In genomic region chr11:79580660-79581059, GRCm38 (mm10) we compare ENCODE assay signal across 14 mouse cellular contexts. TPM values are rescaled to one million over a fixed set of nuclear protein-coding genes. Genes with fewer than 3 reads are reported as not detected.
DNase-seq lines count a peak whose midpoint lies in the region; ATAC-seq and TF ChIP-seq lines count a peak whose summit lies in the region.
"Had no signal": no experiment of that assay in that cellular context is flagged by ENCODE, and none has a peak within 500 bp of the region (broad histone marks: within the 10 kb centered on the region; RNA-seq: fewer than 3 reads in every experiment).

No protein-coding gene starts in this region.

- 43% methylated on average over 4 of the region's 4 CpGs for WGBS in kidney, embryonic 14.5 days
- WGBS in midbrain, postnatal 0 days: 44% methylated on average over 4 of the region's 4 CpGs
- 59% methylated on average over 4 of the region's 4 CpGs for WGBS in midbrain, embryonic 11.5 days

- no peaks in the 10 kb centered on the region for H3K27me3 ChIP-seq in kidney, embryonic 14.5 days (ENCODE audit: control insufficient read depth, insufficient read depth, low read length)
- no peaks in the 10 kb centered on the region for H3K27me3 ChIP-seq in midbrain, postnatal 0 days (ENCODE audit: insufficient read depth, low read length)
- H3K27me3 ChIP-seq in midbrain, embryonic 11.5 days (ENCODE audit: control insufficient read depth, insufficient read depth, low read length): no peaks in the 10 kb centered on the region

- peak; percentile 34; the same call in 1 of the 2 replicates for TF ChIP-seq CTCF in midbrain, postnatal 0 days (IDR thresholded peaks at IDR 0.05)

- H3K9me3 ChIP-seq in kidney, embryonic 14.5 days (ENCODE audit: control insufficient read depth, low read length): no peaks in the 10 kb centered on the region
- H3K9me3 ChIP-seq in midbrain, postnatal 0 days (ENCODE audit: low read length): no peaks in the 10 kb centered on the region
- H3K9me3 ChIP-seq in midbrain, embryonic 11.5 days (ENCODE audit: control insufficient read depth, low read length): no peaks in the 10 kb centered on the region
- H3K9me3 ChIP-seq: megakaryocyte, embryonic 14.5 days had no signal

- no peak overlapping the region for H3K27ac ChIP-seq in kidney, embryonic 14.5 days (ENCODE audit: low read depth, low read length)
- H3K27ac ChIP-seq in midbrain, postnatal 0 days (ENCODE audit: low read depth, low read length): no peak overlapping the region
- H3K27ac ChIP-seq in midbrain, embryonic 11.5 days (ENCODE audit: low read depth, low read length): no peak overlapping the region

- H3K9ac ChIP-seq in kidney, embryonic 14.5 days (ENCODE audit: low read depth, low read length): no peak overlapping the region
- H3K9ac ChIP-seq in midbrain, postnatal 0 days (replicated peaks; ENCODE audit: low read length, poor library complexity, severe bottlenecking): no peak overlapping the region
- no peak overlapping the region for H3K9ac ChIP-seq in midbrain, embryonic 11.5 days (ENCODE audit: low read length)

- ATAC-seq in kidney, embryonic 14.5 days (ENCODE audit: low FRiP score, low TSS enrichment): peak; percentile 71; the same call in 1 of the 2 replicates
- ATAC-seq in midbrain, postnatal 0 days (ENCODE audit: low FRiP score): no peak
- no peak for ATAC-seq in midbrain, embryonic 11.5 days (ENCODE audit: low FRiP score)
- no peak for ATAC-seq in megakaryocyte progenitor cell, adult 5-6 weeks (replicated peaks; ENCODE audit: poor library complexity)
- ATAC-seq: activated CD4-positive, CD25-positive, alpha-beta regulatory T cell, adult 4 months; hindbrain, embryonic 16.5 days had no signal

- no peak overlapping the region for H3K4me2 ChIP-seq in kidney, embryonic 14.5 days (replicated peaks; ENCODE audit: low read depth, low read length)
- H3K4me2 ChIP-seq in midbrain, postnatal 0 days (ENCODE audit: low read depth, low read length, poor library complexity, severe bottlenecking): no peak overlapping the region
- no peak overlapping the region for H3K4me2 ChIP-seq in midbrain, embryonic 11.5 days

- no peak overlapping the region for H3K4me3 ChIP-seq in kidney, embryonic 14.5 days (ENCODE audit: low read length)
- no peak overlapping the region for H3K4me3 ChIP-seq in midbrain, postnatal 0 days (ENCODE audit: low read depth, low read length)
- H3K4me3 ChIP-seq in midbrain, embryonic 11.5 days (ENCODE audit: low read depth, low read length): no peak overlapping the region
- H3K4me3 ChIP-seq: megakaryocyte, embryonic 14.5 days had no signal

- DNase-seq in embryo, embryonic 10.5 days (ENCODE audit: low spot score): peak; percentile 28
- no peak for DNase-seq in embryo, embryonic 9.5 days (ENCODE audit: extremely low spot score)
- DNase-seq in kidney, adult 9 months: no peak
- DNase-seq in midbrain, postnatal 0 days (ENCODE audit: low spot score): no peak
- DNase-seq in midbrain, embryonic 11.5 days (ENCODE audit: low spot score, missing footprints): no peak
- peak; percentile 39 to 45 for DNase-seq in kidney, postnatal 4 days
- DNase-seq: heart, postnatal 10 days; left cerebral cortex, postnatal 4 days; thymus, adult 18-20 months had no signal

- peaks cover 18% of the 10 kb centered on the region; the same call in 1 of the 2 replicates for H3K36me3 ChIP-seq in kidney, embryonic 14.5 days (ENCODE audit: control insufficient read depth, insufficient read depth, low read length)
- H3K36me3 ChIP-seq in midbrain, postnatal 0 days (ENCODE audit: insufficient read depth, low read length): peaks cover 11% of the 10 kb centered on the region
- 0 out of 2 replicates have a peak, but pooled peaks cover 3% of the 10 kb centered on the region for H3K36me3 ChIP-seq in midbrain, embryonic 11.5 days (ENCODE audit: control insufficient read depth, insufficient read depth, low read length)

- H3K4me1 ChIP-seq in kidney, embryonic 14.5 days (ENCODE audit: control insufficient read depth, insufficient read depth, low read length): 0 out of 2 replicates have a peak, but pooled peaks cover 2% of the 10 kb centered on the region
- no peaks in the 10 kb centered on the region for H3K4me1 ChIP-seq in midbrain, postnatal 0 days (ENCODE audit: insufficient read depth, low read length)
- no peaks in the 10 kb centered on the region for H3K4me1 ChIP-seq in midbrain, embryonic 11.5 days (ENCODE audit: control insufficient read depth, insufficient read depth, low read length)

RNA-seq across cellular contexts. Expression of gene Rab11fip4, which starts 10.4 kb away (rescaled TPM):
- 4.8 and 7.1 TPM in 2 replicates for polyA plus RNA-seq in kidney, embryonic 14.5 days (2014; fragmentation: Nextera tagmentation; extraction: Ambion mirVana)
- 68.1 and 68.3 TPM in 2 replicates for total RNA-seq in midbrain, postnatal 0 days (2014; rRNA removed)
- polyA plus RNA-seq in midbrain, postnatal 0 days (2015; fragmentation: Nextera tagmentation; extraction: Ambion mirVana): 19.0 and 19.9 TPM in 2 replicates
- 13.5 and 14.1 TPM in 2 replicates for polyA plus RNA-seq in midbrain, embryonic 11.5 days (2014; fragmentation: Nextera tagmentation; extraction: Ambion mirVana)
- total RNA-seq in megakaryocyte progenitor cell, adult 5-6 weeks (2015): 0.85 and 2.0 TPM in 2 replicates
- total RNA-seq in megakaryocyte progenitor cell, adult 5-6 weeks (2017): 3.2 and 3.7 TPM in 2 replicates

RNA-seq across cellular contexts. Expression of gene Evi2a, which starts 50.3 kb away (rescaled TPM):
- polyA plus RNA-seq in kidney, embryonic 14.5 days (2014; fragmentation: Nextera tagmentation; extraction: Ambion mirVana): 2.9 and 3.2 TPM in 2 replicates
- total RNA-seq in midbrain, postnatal 0 days (2014; rRNA removed): 2.3 and 2.7 TPM in 2 replicates
- 4.0 and 4.7 TPM in 2 replicates for polyA plus RNA-seq in midbrain, postnatal 0 days (2015; fragmentation: Nextera tagmentation; extraction: Ambion mirVana)
- 3.0 and 4.6 TPM in 2 replicates for polyA plus RNA-seq in midbrain, embryonic 11.5 days (2014; fragmentation: Nextera tagmentation; extraction: Ambion mirVana)
- 19.5 and 20.0 TPM in 2 replicates for total RNA-seq in megakaryocyte progenitor cell, adult 5-6 weeks (2015)
- total RNA-seq in megakaryocyte progenitor cell, adult 5-6 weeks (2017): 17.5 and 24.0 TPM in 2 replicates

RNA-seq across cellular contexts. Expression of gene Evi2, which starts 50.3 kb away (rescaled TPM):
- 1.2 and 1.7 TPM in 2 replicates for polyA plus RNA-seq in kidney, embryonic 14.5 days (2014; fragmentation: Nextera tagmentation; extraction: Ambion mirVana)
- total RNA-seq in midbrain, postnatal 0 days (2014; rRNA removed): 0.24 TPM in 1 of 2 replicates, not detected in the other
- 0.26 and 0.28 TPM in 2 replicates for polyA plus RNA-seq in midbrain, postnatal 0 days (2015; fragmentation: Nextera tagmentation; extraction: Ambion mirVana)
- polyA plus RNA-seq in midbrain, embryonic 11.5 days (2014; fragmentation: Nextera tagmentation; extraction: Ambion mirVana): 0.83 and 0.84 TPM in 2 replicates
- total RNA-seq in megakaryocyte progenitor cell, adult 5-6 weeks (2015): 30.6 and 31.5 TPM in 2 replicates
- 3.9 and 5.5 TPM in 2 replicates for total RNA-seq in megakaryocyte progenitor cell, adult 5-6 weeks (2017)
- total RNA-seq: left cerebral cortex, postnatal 4 days had no signal

RNA-seq across cellular contexts. Expression of gene Evi2b, which starts 57.1 kb away (rescaled TPM):
- polyA plus RNA-seq in kidney, embryonic 14.5 days (2014; fragmentation: Nextera tagmentation; extraction: Ambion mirVana): 0.20 TPM in 2 replicates
- 0.77 TPM in 1 of 2 replicates, not detected in the other for total RNA-seq in midbrain, postnatal 0 days (2014; rRNA removed)
- 0.23 and 0.42 TPM in 2 replicates for polyA plus RNA-seq in midbrain, postnatal 0 days (2015; fragmentation: Nextera tagmentation; extraction: Ambion mirVana)
- 0.22 and 0.51 TPM in 2 replicates for polyA plus RNA-seq in midbrain, embryonic 11.5 days (2014; fragmentation: Nextera tagmentation; extraction: Ambion mirVana)
- total RNA-seq in megakaryocyte progenitor cell, adult 5-6 weeks (2015): 454 and 486 TPM in 2 replicates
- 75.7 and 78.7 TPM in 2 replicates for total RNA-seq in megakaryocyte progenitor cell, adult 5-6 weeks (2017)
- polyA plus RNA-seq: hindbrain, embryonic 16.5 days had no signal

Comparison
In these comparisons a context has a peak if more than half of its experiments do, and no peak if none do; other contexts are left out.
1. DNase-seq: peak in embryo, embryonic 10.5 days (single experiment) and kidney, postnatal 4 days (2 of 2); none in embryo, embryonic 9.5 days (single experiment), kidney, adult 9 months (single experiment), midbrain, postnatal 0 days (single experiment) and midbrain, embryonic 11.5 days (single experiment).